Mouse (Mus musculus) liver, adult 10 weeks (tissue): ENCODE results near the gene Gpha2. TPM values are rescaled to one million over a fixed set of nuclear protein-coding genes. Genes with fewer than 3 reads are reported as not detected.

Experiments
- polyA plus RNA-seq: library from polyadenylated mRNA; stranded (reverse); fragments of 350-450 nt; fragmentation: Illumina TruSeq; extraction: RNeasy Lipid Tissue Mini Kit (QIAGEN cat#74804); gene quantifications from one replicate; pipeline ENCODE4 v1.2.3, GENCODE M21; 2014; ENCODE audit warnings: low read depth, low replicate concordance

Gene Gpha2
- not detected for polyA plus RNA-seq

GRCm38 (mm10) chr19:6226135-6226534, at the start of gene Gpha2:
TSS of gene Gpha2 (plus strand) at chr19:6226380.

GRCm38 (mm10) chr19:6184131-6184530, 42.0 kb upstream of the Gpha2 start, which contains the start of gene Majin:
TSS of gene Majin (plus strand) at chr19:6184388.

GRCm38 (mm10) chr19:6235084-6236052, 9.2 kb downstream of the Gpha2 start, which contains the start of gene Ppp2r5b:
TSS of gene Ppp2r5b (minus strand) at chr19:6235872.

GRCm38 (mm10) chr19:6241274-6242107, 15.3 kb downstream of the Gpha2 start, which contains the start of gene Atg2a:
TSS of gene Atg2a (plus strand) at chr19:6241668.

GRCm38 (mm10) chr19:6276426-6277421, 50.5 kb downstream of the Gpha2 start, which contains the start of gene Ehd1:
TSS of gene Ehd1 (plus strand) at chr19:6276725.

Other genes with a start within 250 kb of the Gpha2 start
- not detected for gene Slc22a20, start 240.2 kb upstream of the Gpha2 start, polyA plus RNA-seq
- 0.82 TPM for gene Capn1, start 210.5 kb upstream of the Gpha2 start, polyA plus RNA-seq
- 2.7 TPM for gene Syvn1, start 179.8 kb upstream of the Gpha2 start, polyA plus RNA-seq
- gene Mrpl49, start 168.6 kb upstream of the Gpha2 start, polyA plus RNA-seq, result 28.1 TPM
- gene Fau, start 168.5 kb upstream of the Gpha2 start, polyA plus RNA-seq, result 75.1 TPM
- gene Znhit2, start 165.2 kb upstream of the Gpha2 start, polyA plus RNA-seq, result not detected
- gene Tm7sf2, start 158.0 kb upstream of the Gpha2 start, polyA plus RNA-seq, result 28.5 TPM
- gene Vps51, start 149.1 kb upstream of the Gpha2 start, polyA plus RNA-seq, result 4.6 TPM
- not detected for gene Tmem262, start 146.3 kb upstream of the Gpha2 start, polyA plus RNA-seq
- gene Gm28374, start 144.1 kb upstream of the Gpha2 start, polyA plus RNA-seq, result not detected
- 1.1 TPM for gene Zfpl1, start 141.4 kb upstream of the Gpha2 start, polyA plus RNA-seq
- gene Cdca5, start 141.4 kb upstream of the Gpha2 start, polyA plus RNA-seq, result not detected
- not detected for gene AC131692.1, start 132.0 kb upstream of the Gpha2 start, polyA plus RNA-seq
- not detected for gene Naaladl1, start 120.6 kb upstream of the Gpha2 start, polyA plus RNA-seq
- 1.0 TPM for gene Sac3d1, start 107.7 kb upstream of the Gpha2 start, polyA plus RNA-seq
- 2.6 TPM for gene Snx15, start 98.1 kb upstream of the Gpha2 start, polyA plus RNA-seq
- gene Batf2, start 85.4 kb upstream of the Gpha2 start, polyA plus RNA-seq, result not detected
- gene Arl2, start 84.8 kb upstream of the Gpha2 start, polyA plus RNA-seq, result 0.98 TPM
- not detected for gene Majin, start 42.0 kb upstream of the Gpha2 start, polyA plus RNA-seq
- 0.93 TPM for gene Ppp2r5b, start 9.5 kb downstream of the Gpha2 start, polyA plus RNA-seq
- gene Atg2a, start 15.3 kb downstream of the Gpha2 start, polyA plus RNA-seq, result 0.79 TPM
- 4.2 TPM for gene Ehd1, start 50.3 kb downstream of the Gpha2 start, polyA plus RNA-seq
- 0.82 TPM for gene Cdc42bpg, start 80.1 kb downstream of the Gpha2 start, polyA plus RNA-seq
- 3.5 TPM for gene Men1, start 108.6 kb downstream of the Gpha2 start, polyA plus RNA-seq
- 3.2 TPM for gene Map4k2, start 114.8 kb downstream of the Gpha2 start, polyA plus RNA-seq
- 59.9 TPM for gene Sf1, start 137.3 kb downstream of the Gpha2 start, polyA plus RNA-seq
- gene Pygm, start 158.0 kb downstream of the Gpha2 start, polyA plus RNA-seq, result not detected
- 6.7 TPM for gene Rasgrp2, start 173.0 kb downstream of the Gpha2 start, polyA plus RNA-seq
- not detected for gene Nrxn2, start 192.4 kb downstream of the Gpha2 start, polyA plus RNA-seq